24 mouse cellular contexts compared by ENCODE assay signal in genomic region chr8:114978206-114978960, GRCm38 (mm10).
A peak's percentile ranks its signal among the peaks of the same experiment; 100 is the strongest.
DNase-seq lines count a peak whose midpoint lies in the region; ATAC-seq lines count a peak whose summit lies in the region.
"Had no signal": no experiment of that assay in that cellular context is flagged by ENCODE, and none has a peak within 500 bp of the region (broad histone marks: within the 10 kb centered on the region; RNA-seq: fewer than 3 reads in every experiment).

No protein-coding gene starts in this region.

- no peaks in the 10 kb centered on the region for H3K27me3 ChIP-seq in heart, embryonic 14.5 days (ENCODE audit: control insufficient read depth, insufficient read depth, low read length)
- H3K27me3 ChIP-seq: embryonic facial prominence, embryonic 15.5 days; hindbrain, embryonic 12.5 days; kidney, embryonic 15.5 days; limb, embryonic 12.5 days; liver, embryonic 15.5 days had no signal

- H3K9me3 ChIP-seq in heart, embryonic 14.5 days (ENCODE audit: control insufficient read depth, low read length) = no peaks in the 10 kb centered on the region
- H3K9me3 ChIP-seq: embryonic facial prominence, embryonic 10.5 days; embryonic facial prominence, embryonic 15.5 days; forebrain, embryonic 12.5 days; hindbrain, embryonic 12.5 days; kidney, embryonic 15.5 days; liver, embryonic 15.5 days had no signal

- intact Hi-C loops in gastrocnemius, postnatal 14 days (cut with DNase I; ENCODE audit: low total_unique reads) = no loop called here
- intact Hi-C loops in heart, postnatal 36 days (cut with DNase I) = no loop called here

- no peaks in the 10 kb centered on the region for H3K36me3 ChIP-seq in heart, embryonic 14.5 days (ENCODE audit: control insufficient read depth, insufficient read depth, low read length)
- H3K36me3 ChIP-seq: embryonic facial prominence, embryonic 10.5 days; embryonic facial prominence, embryonic 15.5 days; forebrain, embryonic 12.5 days; hindbrain, embryonic 12.5 days; kidney, embryonic 15.5 days; limb, embryonic 12.5 days; liver, embryonic 15.5 days had no signal

- 39% methylated on average over 15 of the region's 15 CpGs for WGBS in heart, embryonic 14.5 days

- H3K4me1 ChIP-seq in heart, embryonic 14.5 days (ENCODE audit: control insufficient read depth in 2 of 2, insufficient read depth in 2 of 2, low read length in 2 of 2) = peaks cover 26 to 35% of the 10 kb centered on the region in 2 experiments
- H3K4me1 ChIP-seq: forebrain, embryonic 12.5 days; hindbrain, embryonic 12.5 days; limb, embryonic 12.5 days; liver, embryonic 15.5 days had no signal

- H3K9ac ChIP-seq in heart, embryonic 14.5 days (ENCODE audit: low read length) = 0 out of 2 replicates have a peak overlapping the region, but pooled peaks have one; percentile 22
- H3K9ac ChIP-seq: embryonic facial prominence, embryonic 15.5 days; forebrain, embryonic 12.5 days; forebrain, postnatal 0 days; hindbrain, embryonic 12.5 days; kidney, embryonic 15.5 days; limb, embryonic 12.5 days; liver, embryonic 15.5 days; lung, embryonic 14.5 days had no signal

- no peak overlapping the region for H3K4me3 ChIP-seq in heart, embryonic 14.5 days (ENCODE audit: control insufficient read depth in 1 of 2, insufficient read depth in 1 of 2, low read depth in 1 of 2, low read length in 2 of 2)
- H3K4me3 ChIP-seq: embryonic facial prominence, embryonic 10.5 days; embryonic facial prominence, embryonic 15.5 days; forebrain, embryonic 12.5 days; hindbrain, embryonic 12.5 days; kidney, embryonic 15.5 days; limb, embryonic 12.5 days; liver, embryonic 15.5 days had no signal

- peak; percentile 42 for DNase-seq in gastrocnemius, postnatal 25 days
- no peak for DNase-seq in gastrocnemius, postnatal 14 days
- DNase-seq in heart, postnatal 36 days = no peak
- DNase-seq in R1 (ENCODE audit: low read depth, low spot score) = peak; percentile 12
- no peak for DNase-seq in cerebellum, postnatal 10 days
- DNase-seq: cerebellum, adult 2 months; cerebellum, postnatal 25 days; forebrain, postnatal 0 days; kidney, adult 18-20 months; kidney, postnatal 25 days; lung, embryonic 14.5 days; lung, postnatal 14 days; midbrain, embryonic 14.5 days; thymus, postnatal 4 days had no signal

- no peak; the same call in 1 of the 2 replicates for ATAC-seq in heart, embryonic 14.5 days (ENCODE audit: insufficient number of reproducible peaks, insufficient read depth, low FRiP score, low read depth)
- ATAC-seq in inflammation-experienced regulatory T-cells, adult 6 months = peak; percentile 4
- ATAC-seq: forebrain, postnatal 0 days; hindbrain, postnatal 0 days had no signal

- H3K4me2 ChIP-seq in heart, embryonic 14.5 days (ENCODE audit: low read length) = peak overlapping the region; percentile 48
- H3K4me2 ChIP-seq: embryonic facial prominence, embryonic 15.5 days; forebrain, embryonic 12.5 days; hindbrain, embryonic 12.5 days; kidney, embryonic 15.5 days; limb, embryonic 12.5 days; liver, embryonic 15.5 days; lung, embryonic 14.5 days had no signal

- peak overlapping the region; percentile 48 to 54 for H3K27ac ChIP-seq in heart, embryonic 14.5 days (replicated peaks in 1 of 2; ENCODE audit: control insufficient read depth in 1 of 2, insufficient read depth in 1 of 2, low read depth in 2 of 2, low read length in 2 of 2)
- H3K27ac ChIP-seq: embryonic facial prominence, embryonic 10.5 days; embryonic facial prominence, embryonic 15.5 days; forebrain, embryonic 12.5 days; hindbrain, embryonic 12.5 days; hindbrain, postnatal 0 days; kidney, embryonic 15.5 days; limb, embryonic 12.5 days; liver, embryonic 15.5 days had no signal

Comparison
In these comparisons a context has a peak if more than half of its experiments do, and no peak if none do; other contexts are left out.
1. DNase-seq: peak in gastrocnemius, postnatal 25 days (single experiment) and R1 (single experiment); none in gastrocnemius, postnatal 14 days (single experiment), heart, postnatal 36 days (0 of 2) and cerebellum, postnatal 10 days (0 of 2).